Mouse (Mus musculus): ENCODE measurements at regions not wholly inside any gene's neighbourhood (a gene's known extent, or its start where the extent isn't known, plus 50 kb on each side); places are given as distances from the start of the nearest gene placed in this dataset.
"Not testable (repeated sequence)": the region's sequence is repeated elsewhere in the genome, so short reads cannot be mapped to it uniquely, and the experiment has no call there.

DNA sequence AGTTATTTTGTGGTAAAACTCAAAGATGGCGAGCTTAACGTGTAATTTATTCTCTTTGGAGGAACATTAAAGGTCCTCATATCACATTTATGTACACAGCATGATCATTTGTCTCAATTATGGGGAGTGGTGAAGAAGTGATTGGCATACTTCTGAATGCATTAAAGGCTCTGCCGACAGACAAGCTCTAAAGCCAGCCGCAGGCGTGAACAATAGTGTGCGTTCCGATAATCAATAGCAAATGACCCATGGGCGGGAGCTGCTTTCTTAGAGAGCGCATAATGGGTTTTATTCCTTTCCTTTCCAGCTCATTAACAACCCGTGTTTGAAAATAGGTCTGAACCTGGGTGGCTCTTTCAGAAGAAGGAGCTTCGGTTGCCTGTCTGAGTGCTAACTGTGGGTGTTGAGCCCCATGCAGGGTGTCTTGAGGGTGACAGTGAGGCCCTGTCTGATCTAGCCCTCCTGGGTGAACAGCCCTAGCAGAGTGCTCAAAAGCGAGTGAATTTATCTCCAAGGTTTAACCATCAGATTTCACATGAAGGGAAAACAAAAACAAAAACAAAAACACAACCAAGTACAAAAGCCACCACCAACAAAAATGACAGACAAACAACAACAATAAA, 210.5 kb downstream of the Zfp619 start:
- no peak for DNase-seq

- no peak for DNase-seq
These were observed 211.4 kb downstream of the Zfp619 start for GRCm38 (mm10) chr7:39728930-39729329.

DNA sequence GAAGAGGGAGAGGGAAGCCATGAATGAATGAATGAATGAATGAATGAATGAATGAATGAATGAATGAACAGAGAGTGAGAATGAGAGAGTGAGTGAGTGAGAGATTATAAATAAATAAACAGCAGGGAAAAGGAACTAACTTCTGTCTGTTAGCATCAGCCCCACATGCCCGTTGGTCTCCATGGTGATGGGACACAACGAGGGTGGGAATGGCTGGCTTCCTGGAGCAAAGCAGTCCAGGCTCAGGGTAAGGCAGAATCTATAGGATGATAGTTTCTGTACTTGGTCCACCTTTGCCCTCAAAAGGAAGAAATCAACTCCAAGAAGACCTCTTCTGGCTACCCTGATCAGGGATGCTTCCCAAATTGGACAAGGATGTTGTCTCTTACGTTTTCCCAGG, 212.2 kb downstream of the Zfp619 start:
- no peak for DNase-seq

GRCm38 (mm10) chr7:39732790-39733189, 215.2 kb downstream of the Zfp619 start:
- no peak for DNase-seq

GRCm38 (mm10) chr7:39748395-39748794, 230.8 kb downstream of the Zfp619 start:
- DNase-seq: not testable (repeated sequence)

- no peak for DNase-seq
These were observed 232.9 kb downstream of the Zfp619 start for GRCm38 (mm10) chr7:39750448-39750847.

GRCm38 (mm10) chr7:39764366-39764765, 246.8 kb downstream of the Zfp619 start:
- DNase-seq: no peak

DNA sequence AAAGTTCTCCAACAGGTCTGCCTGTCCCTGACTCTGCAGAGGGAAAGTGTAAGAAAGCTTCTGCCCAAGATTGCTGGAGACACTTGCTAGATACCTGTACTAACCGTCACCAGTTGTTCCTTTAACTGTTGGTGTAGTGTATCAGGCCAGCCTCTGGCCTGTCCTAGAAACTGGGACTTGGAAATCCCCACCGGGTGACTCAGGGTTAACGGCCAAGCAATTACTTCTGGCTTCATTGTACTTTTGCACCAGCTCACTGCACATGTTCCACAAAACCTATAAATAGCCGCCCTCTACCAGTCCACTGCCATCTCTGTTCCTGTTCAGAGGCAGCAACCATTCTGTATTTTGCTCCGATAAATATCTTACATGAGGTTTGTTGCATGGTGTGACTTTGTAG, 247.5 kb downstream of the Zfp619 start:
- DNase-seq: no peak

GRCm38 (mm10) chr7:39773291-39773690, 255.7 kb downstream of the Zfp619 start:
- no peak for DNase-seq

- no peak for DNase-seq
These were observed 271.8 kb downstream of the Zfp619 start for GRCm38 (mm10) chr7:39789321-39789720.

- no peak for DNase-seq
These were observed 272.3 kb downstream of the Zfp619 start for GRCm38 (mm10) chr7:39789880-39790279.

- no peak for DNase-seq
These were observed 277.2 kb downstream of the Zfp619 start for GRCm38 (mm10) chr7:39794751-39795150.

DNA sequence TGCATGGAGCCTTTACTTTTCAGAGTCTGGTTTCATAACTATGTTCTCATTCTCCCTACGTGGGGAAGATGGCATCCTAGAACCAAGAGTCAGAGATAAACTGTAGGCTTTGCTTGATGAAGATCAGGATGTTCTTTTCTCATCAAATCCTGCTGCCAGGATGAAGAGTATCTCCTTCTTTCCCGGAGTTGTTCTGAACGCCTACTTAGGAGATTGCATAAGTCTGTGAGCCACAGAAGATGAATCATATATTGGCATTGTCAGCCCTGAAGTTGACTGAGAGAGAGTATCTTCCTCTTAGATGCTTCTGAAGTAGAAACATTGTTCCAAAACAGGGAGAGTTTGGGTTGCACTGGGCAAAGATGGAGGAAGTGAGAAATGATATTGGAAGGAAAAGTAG, 286.7 kb downstream of the Zfp619 start:
- no peak for DNase-seq

- no peak for DNase-seq
These were observed 300.5 kb downstream of the Zfp619 start for GRCm38 (mm10) chr7:39818036-39818435.

DNA sequence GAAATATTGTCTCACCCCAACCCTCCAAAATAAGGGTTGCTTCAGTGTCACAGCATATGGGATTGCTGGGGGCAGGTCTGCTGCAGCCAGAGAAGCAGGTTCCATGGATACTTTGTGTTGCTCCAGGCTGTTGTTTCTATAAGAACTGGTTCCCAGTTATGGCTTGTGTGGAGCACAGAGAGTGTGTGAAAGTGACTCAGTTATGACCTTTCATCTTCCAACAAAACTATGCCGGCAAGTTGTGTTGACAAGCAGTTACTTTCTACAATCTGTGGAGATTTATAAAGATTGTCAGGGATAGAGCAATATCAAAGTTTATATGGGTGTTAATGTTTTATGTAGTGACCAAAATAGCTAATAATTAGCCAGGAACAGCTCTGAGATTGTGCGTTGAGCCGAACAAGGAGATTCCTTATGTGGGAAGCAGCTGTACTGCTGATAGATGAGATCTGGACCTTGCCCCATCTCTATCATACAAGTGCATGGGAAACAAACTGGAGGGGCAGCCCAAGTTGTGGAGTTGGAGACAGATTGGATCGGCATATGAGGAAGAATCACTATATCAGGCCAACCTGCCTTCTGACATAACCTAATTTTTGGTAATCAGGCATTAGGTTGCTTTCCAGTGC, 305.1 kb downstream of the Zfp619 start:
- no peak for DNase-seq

- no peak for DNase-seq
These were observed 310.8 kb downstream of the Zfp619 start for GRCm38 (mm10) chr7:39828378-39828777.

GRCm38 (mm10) chr7:39830831-39831230, 313.3 kb downstream of the Zfp619 start:
- DNase-seq: no peak

DNA sequence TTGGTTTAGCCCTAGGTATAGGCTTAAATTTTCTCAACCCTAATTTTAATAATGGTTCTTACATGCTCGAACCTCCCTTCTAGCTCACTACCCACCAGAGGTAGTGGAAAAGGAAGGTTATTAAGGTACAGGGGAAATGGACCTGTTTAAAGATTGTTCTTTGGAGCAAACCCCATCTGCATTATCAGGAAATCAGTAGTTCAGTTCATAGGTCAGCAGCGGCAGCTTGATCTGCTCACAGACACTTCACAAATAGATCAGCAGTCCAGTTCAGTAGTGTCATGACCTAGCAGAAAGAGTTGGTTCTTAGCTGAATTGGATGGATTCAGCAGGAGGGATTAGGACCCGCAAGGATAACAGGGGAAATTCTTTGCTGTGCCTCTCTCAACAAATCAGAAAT, 324.4 kb downstream of the Zfp619 start:
- no peak for DNase-seq

- peak; percentile 13 for DNase-seq
These were observed 330.6 kb downstream of the Zfp619 start for GRCm38 (mm10) chr7:39847914-39848782.

GRCm38 (mm10) chr7:39857301-39857700, 339.7 kb downstream of the Zfp619 start:
- DNase-seq: no peak

DNA sequence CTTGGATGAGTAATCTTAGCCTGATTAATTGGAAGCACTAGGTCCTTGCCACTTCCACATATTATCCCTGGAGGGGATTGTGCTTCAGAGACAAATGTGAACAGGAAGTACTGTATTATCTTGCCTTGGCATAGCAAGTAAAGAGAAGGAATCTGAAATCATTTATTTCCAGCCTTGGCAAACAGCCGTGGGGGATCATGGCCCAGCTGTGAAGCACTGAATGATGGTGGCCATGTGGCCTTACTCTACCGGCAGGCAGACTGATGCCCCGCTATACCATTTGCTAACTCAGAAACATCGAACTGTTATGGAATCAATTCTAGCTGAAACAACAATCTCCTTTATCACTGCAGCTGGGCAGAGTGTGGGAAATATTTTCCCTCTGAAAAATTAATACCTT, 345.3 kb downstream of the Zfp619 start:
- DNase-seq: no peak

DNA sequence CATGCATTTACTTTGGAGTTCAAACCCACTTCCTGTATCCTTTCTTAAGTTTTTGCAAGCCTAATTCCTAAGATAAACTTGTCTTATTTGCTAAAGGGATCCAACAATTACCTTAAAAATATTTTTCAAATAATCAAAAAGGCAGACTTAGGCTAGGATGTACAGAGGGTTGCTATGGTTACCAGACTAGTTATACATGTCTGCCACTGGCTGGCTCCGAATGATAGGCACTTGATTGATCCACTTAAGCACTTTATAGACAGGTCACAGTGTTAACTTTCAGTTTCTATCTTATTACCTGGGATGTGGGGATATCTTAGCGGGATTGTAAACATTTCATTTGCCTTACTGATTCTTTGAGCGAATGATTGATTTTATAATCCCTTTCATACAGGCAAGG, 346.6 kb downstream of the Zfp619 start:
- no peak for DNase-seq

DNA sequence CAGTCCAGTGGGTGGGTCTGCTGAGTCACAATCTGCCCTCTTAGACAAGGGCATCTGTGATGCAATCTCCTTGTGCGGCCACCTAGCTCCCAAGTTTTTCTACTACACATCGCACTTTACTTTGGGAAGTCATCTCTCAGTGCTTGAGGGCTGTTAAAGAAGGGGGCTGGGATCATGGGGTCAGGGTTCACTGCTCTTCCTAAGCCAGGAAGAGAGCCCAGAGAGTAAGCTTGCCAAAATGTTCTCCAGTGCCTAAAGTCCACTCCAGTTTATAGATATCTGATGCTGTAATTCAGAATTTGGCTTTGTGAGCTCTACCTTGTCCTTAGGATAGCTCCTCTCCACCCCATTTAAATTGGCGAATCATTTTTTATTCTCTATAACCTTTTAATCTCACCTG, 347.2 kb downstream of the Zfp619 start:
- no peak for DNase-seq
